Mouse (Mus musculus): ENCODE measurements around the gene Abi1. TPM values are rescaled to one million over a fixed set of nuclear protein-coding genes. Genes with fewer than 3 reads are reported as not detected.
"Not testable (repeated sequence)": the region's sequence is repeated elsewhere in the genome, so short reads cannot be mapped to it uniquely, and the experiment has no call there.

Abi1 gene
- 74.8 and 75.6 TPM in 2 replicates for total RNA-seq (2021)
- long read RNA-seq, partial matches to known transcripts: 4 of 101 reads
- long read RNA-seq, other reads (novel, unspliced or antisense): 87 of 101 reads

DNA sequence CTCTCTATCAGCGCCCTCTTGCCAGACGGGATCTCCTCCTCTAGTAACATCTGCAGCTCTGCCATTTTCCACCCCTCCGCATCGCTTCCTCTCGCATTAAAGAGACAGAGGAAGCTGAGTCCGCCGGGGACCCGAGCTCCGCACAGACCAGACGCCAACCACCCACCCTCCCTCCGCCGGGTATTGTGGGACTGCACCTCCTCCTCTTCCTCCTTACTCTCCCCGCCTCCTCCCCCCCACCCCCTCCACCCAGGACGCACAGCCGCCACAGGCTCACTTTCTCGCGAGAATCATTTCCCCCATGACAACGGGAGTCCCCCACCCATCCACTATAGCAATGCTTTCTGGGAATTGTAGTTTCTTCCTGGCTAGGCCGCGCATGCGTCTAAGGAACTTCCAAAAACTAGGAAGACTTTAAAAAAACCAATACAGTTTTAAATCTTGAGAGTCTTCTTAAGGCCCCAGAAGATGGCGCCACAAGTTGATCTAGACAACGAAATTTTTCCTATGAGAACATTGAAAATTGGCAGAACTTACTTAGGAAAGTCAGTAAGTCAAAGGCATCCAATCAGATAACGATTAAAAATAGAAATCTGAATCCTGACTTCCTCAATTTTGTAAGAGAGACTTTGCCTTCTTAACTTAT is at the start of gene Abi1:
Gene Abi1 (minus strand): TSS at position 241 of the 646 bp plus-strand sequence.
- peak; percentile 90 for DNase-seq

DNA sequence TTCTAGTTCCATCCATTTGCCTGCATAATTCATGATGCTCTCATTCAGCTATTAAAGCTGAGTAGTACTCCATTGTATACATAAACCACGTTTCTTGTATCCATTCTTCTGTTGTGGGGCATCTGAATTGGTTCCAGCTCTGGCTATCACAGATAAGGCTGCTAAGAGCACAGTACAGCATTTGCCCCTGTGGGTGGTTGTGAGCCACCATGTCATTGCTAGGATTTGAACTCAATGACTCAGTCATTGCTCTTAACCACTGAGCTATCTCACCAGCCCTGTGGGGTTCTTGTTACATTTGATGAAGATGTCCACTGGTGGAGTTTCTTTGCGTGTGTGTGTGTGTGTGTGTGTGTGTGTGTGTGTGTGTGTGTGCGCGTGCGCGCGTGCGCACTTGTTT is 44.5 kb upstream of the Abi1 start:
- DNase-seq: no peak

DNA sequence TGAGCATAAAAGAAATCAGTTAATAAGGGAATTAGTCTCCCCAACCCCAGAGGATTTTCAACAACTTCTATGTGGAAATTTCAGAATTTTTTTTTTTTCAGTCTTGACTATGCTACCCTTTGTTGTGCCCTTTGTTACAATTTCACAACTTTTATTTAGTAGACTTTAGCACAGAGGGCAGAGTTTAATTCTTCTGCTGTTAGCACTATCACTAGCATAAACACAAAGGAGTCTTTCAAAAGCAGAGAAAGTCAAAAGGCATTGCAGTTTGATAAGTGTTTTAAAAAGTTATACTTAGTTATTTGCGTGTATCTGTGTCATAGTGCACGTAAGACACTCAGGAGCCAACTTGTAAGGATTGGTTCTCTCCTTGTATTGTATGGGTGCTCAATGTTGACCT is 38.5 kb upstream of the Abi1 start:
- no peak for DNase-seq

GRCm38 (mm10) chr2:23077693-23078092 is 37.7 kb upstream of the Abi1 start:
- DNase-seq: no peak

- no peak for DNase-seq
Measured at GRCm38 (mm10) chr2:23076783-23077182, 36.7 kb upstream of the Abi1 start.

- no peak for DNase-seq
Measured at GRCm38 (mm10) chr2:23075846-23076245, 35.8 kb upstream of the Abi1 start.

GRCm38 (mm10) chr2:23071406-23071805 is 31.4 kb upstream of the Abi1 start:
- no peak for DNase-seq

DNA sequence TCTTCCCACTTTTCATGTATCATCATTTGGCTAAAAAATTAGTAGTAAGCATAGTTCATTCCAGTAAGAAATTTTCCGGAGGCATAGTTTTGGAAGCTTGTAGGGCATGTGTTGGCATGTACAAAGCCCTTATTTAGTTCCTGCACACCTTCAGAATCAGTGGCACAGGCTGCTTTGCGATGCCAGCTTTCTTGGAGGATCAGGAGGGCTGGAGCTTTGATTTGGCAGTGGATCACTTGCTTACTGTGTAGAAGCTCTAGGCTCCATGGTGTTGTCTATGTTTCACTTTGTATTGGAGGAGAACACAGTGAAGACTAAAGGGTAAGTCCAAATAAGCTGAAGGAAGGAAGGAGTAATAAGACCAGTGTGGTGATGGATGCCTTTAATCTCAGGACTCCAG is 30.4 kb upstream of the Abi1 start:
- no peak for DNase-seq

DNA sequence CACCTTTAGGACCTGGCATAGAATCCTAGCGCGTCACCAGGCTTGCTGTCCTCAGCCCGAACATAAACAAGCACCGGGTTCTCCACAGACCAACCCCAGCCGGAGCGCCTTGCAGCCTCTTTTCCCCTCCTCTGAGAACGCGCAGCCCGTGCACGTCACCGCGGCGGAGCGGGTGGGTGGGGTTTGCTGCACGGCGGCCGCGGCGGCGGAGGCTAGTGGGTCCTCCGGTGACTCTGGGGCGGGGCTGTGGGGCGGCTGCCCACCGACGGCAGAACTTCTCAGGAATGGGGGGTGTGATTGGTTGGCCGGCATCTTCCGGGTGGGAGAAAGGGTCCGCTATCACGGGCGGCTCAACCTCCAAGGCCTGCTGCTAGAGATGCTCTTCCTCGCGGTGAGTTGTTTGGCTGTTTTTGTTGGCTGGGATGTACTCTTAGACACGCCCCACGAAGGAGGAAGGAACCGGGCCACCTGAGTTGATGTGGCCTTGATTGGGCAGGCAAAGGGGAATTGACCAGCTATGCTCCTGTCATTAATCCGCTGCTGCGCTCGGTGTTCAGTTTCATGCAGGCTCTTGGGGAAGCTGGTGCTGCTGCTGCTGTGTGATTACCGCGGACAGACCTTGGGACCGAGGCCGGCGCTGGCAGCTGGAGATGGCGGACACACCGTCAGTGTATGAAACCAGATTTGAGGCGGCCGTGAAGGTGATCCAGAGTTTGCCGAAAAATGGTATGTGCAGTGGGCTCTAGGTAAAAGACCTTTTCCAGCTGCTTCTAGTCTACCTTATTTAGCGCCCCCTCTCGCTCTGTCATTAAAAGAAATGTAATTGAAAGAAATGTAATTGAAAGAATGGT is 29.1 kb upstream of the Abi1 start:
- peak; percentile 98 for DNase-seq

DNA sequence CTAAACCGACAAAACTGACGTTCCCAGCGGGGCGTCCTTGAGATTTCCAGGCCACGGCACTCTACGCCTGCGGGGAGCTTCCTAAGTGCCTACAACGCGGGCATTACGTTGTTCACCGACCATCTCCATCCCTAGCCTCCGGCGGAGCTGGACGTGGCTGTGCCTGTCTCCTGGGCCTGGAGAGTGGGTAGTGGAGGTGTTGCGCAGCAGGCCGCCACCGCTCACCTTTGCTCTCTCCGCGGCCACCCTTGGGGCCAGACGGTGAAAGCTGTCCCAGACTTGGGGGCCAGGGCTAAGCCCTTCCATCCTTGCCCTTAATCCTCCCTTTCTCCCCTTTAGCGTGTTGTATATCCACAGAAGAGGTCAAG is 28.3 kb upstream of the Abi1 start:
- DNase-seq: no peak

DNA sequence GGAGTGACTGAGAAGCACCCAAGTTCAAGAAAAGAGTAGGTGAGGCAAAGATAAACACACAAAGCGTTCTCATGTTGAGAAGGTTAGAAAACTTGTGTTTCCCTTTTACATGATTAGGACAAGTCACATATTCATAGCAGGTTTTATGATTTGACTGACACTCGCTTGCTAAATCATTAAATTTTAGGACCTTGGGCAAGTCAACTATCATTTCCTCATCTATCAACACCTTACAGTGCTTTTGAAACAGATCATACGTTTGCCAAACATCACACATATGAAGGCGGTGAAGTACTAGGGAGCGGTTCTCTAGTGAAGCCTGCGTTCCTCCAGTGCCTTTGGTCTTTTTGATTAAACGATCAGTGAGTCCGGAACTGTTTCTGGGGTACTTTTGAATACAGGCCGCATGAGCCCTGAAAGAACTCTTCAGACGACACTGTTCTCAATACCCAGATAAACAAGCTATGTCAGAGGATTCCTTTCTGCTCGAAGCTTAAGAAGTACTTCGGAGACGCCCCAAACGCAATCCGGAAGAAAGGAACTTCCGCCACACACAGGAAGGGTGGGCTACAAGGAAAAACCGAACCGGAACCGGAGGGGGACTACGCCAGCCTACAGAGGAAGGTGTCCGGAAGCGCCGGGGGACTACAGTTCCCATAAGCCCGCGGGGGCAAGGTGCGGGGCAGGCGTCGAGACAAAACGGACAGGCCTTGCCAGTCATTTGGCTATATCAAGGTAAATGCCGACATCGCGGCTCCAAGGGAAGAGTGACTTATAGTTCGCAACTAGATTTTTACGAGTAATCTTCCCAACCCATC is 27.7 kb upstream of the Abi1 start, which contains the start of gene Acbd5:
Gene Acbd5 (plus strand): TSS at position 616 of the 818 bp plus-strand sequence.
- DNase-seq: peak; percentile 92

DNA sequence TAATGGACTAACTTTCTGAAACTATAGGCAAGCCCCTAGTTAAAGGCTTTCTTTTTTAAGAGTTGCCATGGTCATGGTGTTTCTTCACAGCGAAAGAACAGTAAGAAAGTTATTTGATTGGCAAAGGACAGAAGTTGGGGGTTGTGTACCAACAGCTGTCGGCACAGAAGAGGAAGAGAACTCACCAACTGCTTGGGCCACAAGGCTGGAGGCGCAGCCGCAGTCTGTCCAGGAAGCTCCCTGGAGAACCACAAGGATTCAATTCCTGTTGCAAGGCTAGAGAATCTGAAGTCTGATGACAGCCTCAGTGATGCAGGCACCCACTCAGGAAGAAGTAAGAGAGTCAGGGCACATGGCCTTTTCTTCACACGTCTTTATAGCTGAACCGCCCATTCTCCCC is 12.5 kb upstream of the Abi1 start:
- DNase-seq: no peak

DNA sequence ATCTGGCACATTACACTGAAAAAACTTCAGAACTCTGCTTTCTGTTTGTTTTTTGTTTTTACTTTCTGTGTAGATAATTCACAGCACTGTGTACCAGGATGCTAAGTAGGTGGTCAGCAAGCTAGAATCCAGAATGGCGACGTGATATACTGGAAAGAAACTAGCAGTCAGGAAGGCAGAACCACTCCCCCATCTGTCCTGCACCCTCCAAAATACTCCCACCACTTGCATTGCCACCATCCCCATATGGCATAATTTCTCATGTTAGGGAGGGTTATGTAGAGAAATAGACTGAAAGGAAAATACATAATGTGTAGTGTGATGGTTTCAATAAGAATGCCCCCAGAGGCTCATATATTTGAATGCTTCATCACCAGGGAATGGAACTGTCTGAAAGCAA is 11.8 kb upstream of the Abi1 start:
- DNase-seq: no peak

- DNase-seq: no peak
Measured at GRCm38 (mm10) chr2:23048006-23048405, 8.0 kb upstream of the Abi1 start.

DNA sequence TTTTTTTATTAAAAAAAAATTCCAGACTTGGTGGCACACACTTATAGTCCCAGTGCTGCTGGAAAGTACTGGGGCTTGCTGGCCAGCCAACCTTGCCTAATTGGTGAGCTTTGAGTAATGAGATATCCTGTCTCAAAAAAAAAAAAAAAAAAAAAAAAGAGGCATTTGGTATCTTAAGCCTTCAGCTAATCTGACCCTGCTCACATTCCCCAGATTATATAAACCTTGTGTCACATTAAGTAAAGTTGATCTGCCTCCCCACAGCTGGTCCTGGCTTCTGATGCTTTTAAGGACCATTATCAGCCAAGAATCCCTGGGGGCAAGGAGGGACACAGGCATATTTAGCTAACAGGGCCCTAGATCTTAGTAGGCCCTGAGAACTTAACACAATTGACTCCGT is 5.7 kb upstream of the Abi1 start:
- no peak for DNase-seq

- DNase-seq: no peak
Measured at GRCm38 (mm10) chr2:23042189-23042588, 2.1 kb upstream of the Abi1 start.

DNA sequence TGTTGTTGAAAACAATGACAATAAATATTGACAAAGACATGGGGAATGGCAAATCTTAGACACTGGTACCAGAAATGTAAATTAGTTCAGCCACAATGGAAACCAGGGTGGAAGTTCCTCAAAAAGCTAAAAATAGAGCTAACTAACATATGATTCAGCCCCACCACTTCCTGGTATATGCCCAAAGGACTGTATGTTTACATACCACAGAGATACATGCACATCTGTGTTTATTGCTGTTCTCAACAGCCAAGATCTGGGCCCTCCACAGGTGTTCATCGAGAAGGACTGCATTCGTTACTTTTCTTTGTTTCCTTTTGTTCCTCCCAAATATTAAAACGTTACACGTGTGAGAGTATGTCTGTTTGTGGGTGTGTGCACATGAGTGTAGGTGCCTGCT is 1.4 kb upstream of the Abi1 start:
- no peak for DNase-seq

DNA sequence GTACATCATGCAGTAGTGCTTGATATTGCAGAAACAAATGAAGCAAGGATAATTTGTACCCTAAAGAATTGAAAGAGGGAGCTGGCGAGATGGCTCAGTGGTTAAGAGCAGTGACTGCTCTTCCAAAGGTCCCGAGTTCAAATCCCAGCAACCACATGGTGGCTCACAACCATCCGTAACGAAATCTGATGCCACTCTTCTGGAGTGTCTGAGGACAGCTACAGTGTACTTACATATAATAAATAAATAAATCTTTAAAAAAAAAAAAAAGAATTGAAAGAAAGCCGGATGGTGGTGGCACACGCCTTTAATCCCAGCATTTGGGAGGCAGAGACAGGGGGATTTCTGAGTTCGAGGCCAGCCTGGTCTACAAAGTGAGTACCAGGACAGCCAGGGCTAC is 649 bp upstream of the Abi1 start:
- DNase-seq: not testable (repeated sequence)

- DNase-seq: peak; percentile 55
Measured at GRCm38 (mm10) chr2:23039082-23040000, 700 bp downstream of the Abi1 start.

GRCm38 (mm10) chr2:23035467-23035866 is 4.6 kb downstream of the Abi1 start:
- no peak for DNase-seq

GRCm38 (mm10) chr2:23034692-23035435 is 5.2 kb downstream of the Abi1 start:
- DNase-seq: no peak

Measured in adrenal gland, postnatal 25 days (tissue).